Mouse (Mus musculus): ENCODE measurements around the gene Odf2.

DNA sequence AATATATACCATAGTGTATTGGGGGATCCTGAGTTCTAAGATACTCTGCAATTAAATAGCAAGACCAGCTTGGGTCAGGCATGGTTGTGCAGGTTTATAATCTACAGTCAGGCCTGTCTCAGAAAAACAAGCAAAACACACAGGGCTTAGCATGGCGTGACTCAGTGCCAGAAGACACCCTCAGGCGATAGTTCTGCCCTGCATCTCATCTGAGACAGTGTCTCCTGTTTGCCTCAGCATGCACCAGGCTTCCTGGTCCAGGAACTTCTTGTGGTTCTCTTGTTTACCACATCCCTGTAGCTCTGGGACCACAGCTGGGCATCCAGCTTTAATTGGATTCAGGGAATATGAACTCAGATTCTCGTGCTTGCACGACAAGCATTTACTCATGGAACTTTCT is 23.9 kb upstream of the Odf2 start:
- TF ChIP-seq CTCF (IDR thresholded peaks at IDR 0.05; ENCODE audit: low read depth) (no peak), EP300 (IDR thresholded peaks at IDR 0.05; ENCODE audit: low read depth) (no peak)
